Mouse (Mus musculus) embryonic fibroblast, embryonic 13.5 days (primary cell): ENCODE measurements around the gene B4galnt4.

Experiments used
- CTCF ChIP-seq: IDR thresholded peaks from 2 replicates; pipeline ENCODE4 v1.5.1; 2011; ENCODE audit warnings: mild to moderate bottlenecking, control low read depth, low read length, moderate library complexity, borderline replicate concordance; ENCODE audit not compliant: insufficient read depth
- POLR2A ChIP-seq: IDR thresholded peaks from 2 replicates; pipeline ENCODE4 v1.6.1; 2011; ENCODE audit warnings: low read depth, mild to moderate bottlenecking, control low read depth, low read length, moderate library complexity

DNA sequence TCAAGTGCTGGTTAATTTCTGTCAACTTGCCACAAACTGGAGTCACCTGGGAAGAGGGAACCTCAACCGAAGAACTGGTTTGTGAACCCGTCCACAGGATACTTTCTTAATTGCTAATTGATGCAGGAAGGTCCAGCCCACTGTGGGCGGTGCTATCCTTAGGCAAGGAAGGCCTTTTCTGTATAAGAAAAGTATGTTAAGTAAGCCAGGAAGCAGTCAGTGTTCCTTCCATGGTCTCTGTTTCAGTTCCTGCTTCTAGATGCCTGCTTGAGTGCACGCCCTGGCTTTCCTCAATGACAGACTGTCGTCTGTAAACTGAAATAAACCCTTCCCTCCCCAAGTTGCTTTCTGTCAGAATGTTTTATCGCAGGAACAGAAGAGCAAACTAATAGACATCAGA lies 3.9 kb upstream of the B4galnt4 start:
- TF ChIP-seq CTCF: no peak
- TF ChIP-seq POLR2A: no peak
